Comparison of ENCODE assay signal across 7 mouse cellular contexts in genomic region chr12:69682788-69683419, GRCm38 (mm10). TPM values are rescaled to one million over a fixed set of nuclear protein-coding genes. Genes with fewer than 3 reads are reported as not detected.
DNase-seq lines count a peak whose midpoint lies in the region; ATAC-seq lines count a peak whose summit lies in the region.

No protein-coding gene starts in this region.

- H3K36me3 ChIP-seq in megakaryocyte, embryonic 14.5 days (replicated peaks; ENCODE audit: low read length) = no peaks in the 10 kb centered on the region
- H3K36me3 ChIP-seq in embryonic facial prominence, embryonic 10.5 days (replicated peaks) = no peaks in the 10 kb centered on the region
- H3K36me3 ChIP-seq in hindbrain, embryonic 14.5 days (replicated peaks; ENCODE audit: control insufficient read depth, insufficient read depth) = no peaks in the 10 kb centered on the region
- H3K36me3 ChIP-seq in midbrain, embryonic 10.5 days = no peaks in the 10 kb centered on the region

- H3K27me3 ChIP-seq in megakaryocyte, embryonic 14.5 days (replicated peaks) = no peaks in the 10 kb centered on the region
- H3K27me3 ChIP-seq in embryonic facial prominence, embryonic 10.5 days (replicated peaks; ENCODE audit: low read depth, poor library complexity, severe bottlenecking) = peaks cover 9% of the 10 kb centered on the region
- no peaks in the 10 kb centered on the region for H3K27me3 ChIP-seq in hindbrain, embryonic 14.5 days (ENCODE audit: control insufficient read depth, insufficient read depth, low read length)
- H3K27me3 ChIP-seq in midbrain, embryonic 10.5 days (ENCODE audit: low read depth, poor library complexity, severe bottlenecking) = peaks cover 4% of the 10 kb centered on the region

- peak overlapping the region; percentile 71 for H3K4me2 ChIP-seq in hindbrain, embryonic 14.5 days (replicated peaks)

- H3K4me3 ChIP-seq in megakaryocyte, embryonic 14.5 days (replicated peaks) = peak overlapping the region; percentile 94
- H3K4me3 ChIP-seq in embryonic facial prominence, embryonic 10.5 days = peak overlapping the region; percentile 93
- H3K4me3 ChIP-seq in hindbrain, embryonic 14.5 days (replicated peaks; ENCODE audit: low read length) = peak overlapping the region; percentile 97; the same call in 1 of the 2 replicates
- H3K4me3 ChIP-seq in midbrain, embryonic 10.5 days = peak overlapping the region; percentile 92; the same call in 1 of the 2 replicates

- H3K9ac ChIP-seq in hindbrain, embryonic 14.5 days = no peak overlapping the region

- ATAC-seq in megakaryocyte, adult 5-6 weeks (ENCODE audit: poor library complexity, severe bottlenecking) = no peak
- ATAC-seq in hindbrain, embryonic 14.5 days (ENCODE audit: low FRiP score) = no peak
- no peak for ATAC-seq in granulocyte monocyte progenitor cell, adult 5-6 weeks (replicated peaks; ENCODE audit: poor library complexity, severe bottlenecking)

- no peak for DNase-seq in embryonic facial prominence, embryonic 10.5 days (ENCODE audit: low spot score)
- no peak for DNase-seq in hindbrain, embryonic 14.5 days (ENCODE audit: low spot score)
- no peak for DNase-seq in midbrain, embryonic 10.5 days (ENCODE audit: low spot score)
- no peak for DNase-seq in cerebellum, adult 11 months

- peak overlapping the region; percentile 96; the same call in 1 of the 2 replicates for H3K27ac ChIP-seq in embryonic facial prominence, embryonic 10.5 days (replicated peaks)
- no peak overlapping the region for H3K27ac ChIP-seq in hindbrain, embryonic 14.5 days
- no peak overlapping the region for H3K27ac ChIP-seq in midbrain, embryonic 10.5 days (replicated peaks)

- H3K9me3 ChIP-seq in megakaryocyte, embryonic 14.5 days = no peaks in the 10 kb centered on the region
- no peaks in the 10 kb centered on the region for H3K9me3 ChIP-seq in embryonic facial prominence, embryonic 10.5 days
- H3K9me3 ChIP-seq in hindbrain, embryonic 14.5 days (ENCODE audit: control insufficient read depth, low read length) = no peaks in the 10 kb centered on the region
- no peaks in the 10 kb centered on the region for H3K9me3 ChIP-seq in midbrain, embryonic 10.5 days (replicated peaks)

- peaks cover 34% of the 10 kb centered on the region for H3K4me1 ChIP-seq in megakaryocyte, embryonic 14.5 days
- H3K4me1 ChIP-seq in embryonic facial prominence, embryonic 10.5 days = peaks cover 14% of the 10 kb centered on the region
- H3K4me1 ChIP-seq in hindbrain, embryonic 14.5 days (replicated peaks; ENCODE audit: control insufficient read depth, insufficient read depth, low read length) = peaks cover 11% of the 10 kb centered on the region; the same call in 1 of the 2 replicates
- H3K4me1 ChIP-seq in midbrain, embryonic 10.5 days = peaks cover 19% of the 10 kb centered on the region

- WGBS in embryonic facial prominence, embryonic 10.5 days = 50% methylated on average over 14 of the region's 14 CpGs
- WGBS in hindbrain, embryonic 14.5 days = 50% methylated on average over 14 of the region's 14 CpGs
- WGBS in midbrain, embryonic 10.5 days = 52% methylated on average over 14 of the region's 14 CpGs

RNA-seq across cellular contexts. Expression of gene Sos2, which starts 1.3 kb away (rescaled TPM):
- 4.3 TPM in 1 of 2 replicates, not detected in the other for polyA plus RNA-seq in megakaryocyte, embryonic 14.5 days (2012; ENCODE audit: insufficient read depth, low replicate concordance)
- total RNA-seq in megakaryocyte, adult 5-6 weeks (2015) = 58.6 and 64.1 TPM in 2 replicates
- total RNA-seq in megakaryocyte, adult 5-6 weeks (2017) = 29.9 and 57.6 TPM in 2 replicates
- 8.6 and 9.7 TPM in 2 replicates for polyA plus RNA-seq in embryonic facial prominence, embryonic 10.5 days (2016; fragmentation: Nextera tagmentation; extraction: Ambion mirVana)
- 14.5 and 15.6 TPM in 2 replicates for polyA plus RNA-seq in hindbrain, embryonic 14.5 days (2014; fragmentation: Nextera tagmentation; extraction: Ambion mirVana)
- 7.8 and 10.4 TPM in 2 replicates for polyA plus RNA-seq in midbrain, embryonic 10.5 days (2016; fragmentation: Nextera tagmentation; extraction: Ambion mirVana)
- 44.9 and 46.9 TPM in 2 replicates for total RNA-seq in granulocyte monocyte progenitor cell, adult 5-6 weeks (2014; fragmentation: Nextera tagmentation)
- total RNA-seq in granulocyte monocyte progenitor cell, adult 5-6 weeks (2017) = 26.1 and 32.1 TPM in 2 replicates

RNA-seq across cellular contexts. Expression of gene L2hgdh, which starts 41.8 kb away (rescaled TPM):
- 0.65 and 0.95 TPM in 2 replicates for polyA plus RNA-seq in megakaryocyte, embryonic 14.5 days (2012; ENCODE audit: insufficient read depth, low replicate concordance)
- 1.6 and 2.4 TPM in 2 replicates for total RNA-seq in megakaryocyte, adult 5-6 weeks (2015)
- total RNA-seq in megakaryocyte, adult 5-6 weeks (2017) = 1.4 and 4.3 TPM in 2 replicates
- 20.5 and 20.9 TPM in 2 replicates for polyA plus RNA-seq in embryonic facial prominence, embryonic 10.5 days (2016; fragmentation: Nextera tagmentation; extraction: Ambion mirVana)
- polyA plus RNA-seq in hindbrain, embryonic 14.5 days (2014; fragmentation: Nextera tagmentation; extraction: Ambion mirVana) = 11.1 and 13.6 TPM in 2 replicates
- polyA plus RNA-seq in midbrain, embryonic 10.5 days (2016; fragmentation: Nextera tagmentation; extraction: Ambion mirVana) = 15.7 and 16.5 TPM in 2 replicates
- total RNA-seq in granulocyte monocyte progenitor cell, adult 5-6 weeks (2014; fragmentation: Nextera tagmentation) = 21.0 and 39.0 TPM in 2 replicates
- total RNA-seq in granulocyte monocyte progenitor cell, adult 5-6 weeks (2017) = 26.4 and 34.6 TPM in 2 replicates

RNA-seq across cellular contexts. Expression of gene Atp5s, which starts 41.8 kb away (rescaled TPM):
- 3.3 and 5.8 TPM in 2 replicates for polyA plus RNA-seq in megakaryocyte, embryonic 14.5 days (2012; ENCODE audit: insufficient read depth, low replicate concordance)
- 10.3 and 12.6 TPM in 2 replicates for total RNA-seq in megakaryocyte, adult 5-6 weeks (2015)
- total RNA-seq in megakaryocyte, adult 5-6 weeks (2017) = 4.2 and 5.2 TPM in 2 replicates
- polyA plus RNA-seq in embryonic facial prominence, embryonic 10.5 days (2016; fragmentation: Nextera tagmentation; extraction: Ambion mirVana) = 23.8 and 24.4 TPM in 2 replicates
- polyA plus RNA-seq in hindbrain, embryonic 14.5 days (2014; fragmentation: Nextera tagmentation; extraction: Ambion mirVana) = 38.9 and 39.1 TPM in 2 replicates
- 20.4 and 21.2 TPM in 2 replicates for polyA plus RNA-seq in midbrain, embryonic 10.5 days (2016; fragmentation: Nextera tagmentation; extraction: Ambion mirVana)
- 18.9 and 30.4 TPM in 2 replicates for total RNA-seq in granulocyte monocyte progenitor cell, adult 5-6 weeks (2014; fragmentation: Nextera tagmentation)
- 11.2 and 13.6 TPM in 2 replicates for total RNA-seq in granulocyte monocyte progenitor cell, adult 5-6 weeks (2017)
